Mouse (Mus musculus): ENCODE results near the gene 1810043G02Rik. TPM values are rescaled to one million over a fixed set of nuclear protein-coding genes. Genes with fewer than 3 reads are reported as not detected.
A peak's percentile ranks its signal among the peaks of the same experiment; 100 is the strongest.
"Not testable (repeated sequence)": the region's sequence is repeated elsewhere in the genome, so short reads cannot be mapped to it uniquely, and the experiment has no call there.

Gene 1810043G02Rik
- 1 to 10 TPM; 3.2 to 4.7 (median 3.4) TPM for total RNA-seq (2022)

DNA sequence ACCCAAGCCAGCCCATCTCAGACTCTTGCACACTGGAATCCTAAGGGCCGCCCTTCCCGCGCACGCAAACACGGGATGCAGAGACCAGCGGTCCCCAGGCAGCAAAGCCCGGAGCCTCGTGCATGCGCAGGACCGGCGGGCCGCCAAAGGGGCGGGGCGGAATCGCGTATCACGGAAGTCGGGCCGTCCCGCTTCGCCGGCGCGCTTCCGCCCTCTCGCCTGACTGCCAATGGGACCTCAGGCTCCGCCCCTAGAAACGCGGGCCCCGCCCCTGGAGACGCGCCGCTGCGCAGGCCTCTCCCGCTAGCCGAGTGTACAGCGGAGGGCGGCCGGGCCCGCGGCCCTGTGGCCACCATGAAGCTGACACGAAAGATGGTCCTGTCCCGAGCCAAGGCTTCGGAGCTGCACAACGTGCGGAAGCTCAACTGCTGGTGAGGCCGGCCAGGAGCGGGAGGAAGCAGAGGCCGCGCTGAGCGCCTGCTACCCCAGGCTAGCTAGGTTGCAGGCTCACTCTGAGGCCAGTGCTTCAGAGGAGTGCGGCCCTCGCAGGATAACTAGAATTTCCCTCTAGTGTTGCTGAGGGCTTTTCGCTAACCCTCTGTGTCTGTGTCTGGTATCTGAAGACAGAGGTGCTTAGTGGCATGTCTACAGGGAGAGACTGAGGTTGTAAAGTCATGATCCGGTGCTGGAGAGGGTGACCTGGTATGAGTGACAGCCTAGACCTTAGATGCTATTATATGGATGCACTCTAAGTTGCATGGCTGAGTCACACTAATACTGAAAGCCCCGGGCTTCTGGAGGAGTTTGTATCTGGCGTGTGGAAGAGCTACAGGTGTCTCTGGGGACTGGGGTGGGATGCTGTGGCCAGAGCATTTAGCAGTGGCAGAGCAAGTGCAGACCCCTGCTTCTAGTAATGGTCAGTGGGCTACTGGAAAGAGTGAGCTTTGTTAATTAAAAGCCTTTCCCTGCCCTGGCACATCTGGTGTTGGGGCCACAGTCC is at the start of gene 1810043G02Rik:
1810043G02Rik (plus strand) TSS at position 174 of the 1,000 bp plus-strand sequence.
- peak; percentile 99 to 100 for DNase-seq (ENCODE audit: low spot score in 2 of 2)

DNA sequence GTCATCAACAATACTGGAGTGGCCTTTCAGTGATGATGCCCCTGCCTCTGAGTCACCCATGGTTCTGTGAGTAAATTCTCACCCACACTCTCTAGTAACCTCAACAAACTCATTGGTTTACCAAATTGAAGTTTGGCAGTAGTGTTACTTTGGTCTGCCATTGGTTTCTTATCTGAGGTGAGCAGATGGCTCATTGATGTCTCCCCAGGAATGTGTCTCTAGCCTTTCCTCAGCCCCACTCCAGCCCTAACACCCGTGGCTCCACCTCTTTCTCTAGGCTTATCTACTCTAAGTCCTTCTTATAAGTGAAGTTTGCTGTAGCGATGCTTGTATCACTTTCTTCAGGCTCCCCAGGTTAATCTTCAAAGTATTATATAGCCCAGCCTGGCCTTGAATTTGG is 38.6 kb upstream of the 1810043G02Rik start:
- DNase-seq (ENCODE audit: low spot score in 2 of 2): no peak

DNA sequence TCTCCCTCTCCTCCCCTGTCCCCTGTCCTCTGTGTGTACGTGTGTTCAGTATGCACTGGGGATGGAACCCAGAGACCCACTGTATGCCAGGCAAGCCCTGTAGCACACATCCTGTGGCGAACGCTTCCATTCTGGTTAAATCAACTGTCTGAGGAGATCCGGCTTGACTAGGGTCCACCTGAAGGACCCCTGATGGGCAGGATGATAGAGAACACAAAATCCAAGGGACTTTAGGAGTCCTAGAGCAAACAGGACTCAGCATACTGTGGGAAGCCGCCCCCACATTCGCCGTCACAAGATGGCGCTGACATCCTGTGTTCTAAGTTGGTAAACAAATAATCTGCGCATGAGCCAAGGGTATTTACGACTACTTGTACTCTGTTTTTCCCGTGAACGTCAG is 27.9 kb upstream of the 1810043G02Rik start:
- DNase-seq (ENCODE audit: low spot score in 2 of 2): not testable (repeated sequence)

DNA sequence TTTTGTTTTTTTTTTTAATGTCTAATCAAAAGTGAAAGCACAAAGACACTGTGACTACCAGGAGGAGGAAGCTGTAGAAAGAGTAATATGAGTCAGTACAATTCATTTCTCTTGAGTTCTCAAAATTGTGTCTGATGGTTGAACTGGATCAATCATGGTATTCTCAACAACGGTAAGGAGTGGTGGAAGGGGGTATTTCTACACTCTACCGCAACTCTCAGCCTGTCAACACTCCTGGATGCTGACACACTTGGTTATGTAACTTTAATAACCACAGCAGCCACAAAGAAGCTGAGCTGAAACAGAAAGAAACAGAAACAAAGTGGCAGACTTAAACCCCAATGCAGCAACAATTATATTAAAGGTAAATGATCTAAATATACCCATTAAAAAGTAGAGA is 15.6 kb upstream of the 1810043G02Rik start:
- no peak for DNase-seq (ENCODE audit: low spot score in 2 of 2)

DNA sequence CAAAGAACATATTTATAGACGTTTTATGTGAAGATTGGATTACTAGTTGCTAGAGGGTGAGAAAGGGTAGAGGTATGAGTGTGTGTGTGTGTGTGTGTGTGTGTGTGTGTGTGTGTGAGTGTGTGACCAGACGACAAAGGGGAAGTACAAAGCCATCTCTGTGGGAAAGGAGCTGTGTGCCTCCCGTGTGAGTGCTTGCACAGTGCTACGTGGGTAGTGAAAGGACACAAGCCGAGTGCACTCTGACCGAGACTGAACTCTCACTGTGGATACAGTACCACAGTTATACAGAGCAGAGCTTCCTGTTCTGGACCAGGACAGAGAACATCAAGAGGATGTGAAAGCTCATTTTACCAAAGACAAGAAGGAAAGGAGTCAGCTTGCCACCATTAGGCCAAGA is 14.4 kb upstream of the 1810043G02Rik start:
- no peak for DNase-seq (ENCODE audit: low spot score in 2 of 2)

DNA sequence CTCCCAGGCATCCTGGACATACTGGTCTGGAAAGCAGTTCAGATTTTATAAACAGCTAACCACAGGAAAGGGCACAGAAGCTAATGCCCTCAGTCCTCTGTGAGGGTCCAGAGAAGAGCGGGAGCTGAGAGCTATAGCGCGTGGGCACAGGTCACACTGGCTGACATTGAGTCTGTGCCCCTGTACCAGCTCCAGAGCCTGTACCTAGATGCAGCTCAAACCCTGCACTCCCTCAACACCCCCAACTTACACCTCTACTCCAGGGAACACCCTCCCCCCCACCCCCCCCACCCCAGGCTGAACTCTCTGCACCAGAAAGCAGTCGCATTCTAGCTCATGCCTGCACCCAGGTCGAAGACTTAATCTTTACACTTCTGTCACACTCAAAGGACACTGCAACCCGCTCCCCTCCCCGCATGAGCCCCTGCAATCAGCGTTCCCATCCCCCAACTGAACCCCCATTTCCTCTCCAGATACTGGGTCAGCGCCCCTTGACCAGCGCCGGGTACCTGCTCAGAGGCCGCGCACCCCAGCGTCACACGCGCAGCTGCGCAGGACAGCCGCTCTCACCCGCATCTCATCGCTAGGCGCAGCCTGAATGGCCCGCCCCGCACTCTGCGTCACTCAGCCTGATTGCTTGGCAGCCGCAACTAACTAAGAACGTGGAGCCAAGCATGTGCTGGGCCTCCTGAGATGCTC is 8.9 kb upstream of the 1810043G02Rik start:
- no peak for DNase-seq (ENCODE audit: low spot score in 2 of 2)

DNA sequence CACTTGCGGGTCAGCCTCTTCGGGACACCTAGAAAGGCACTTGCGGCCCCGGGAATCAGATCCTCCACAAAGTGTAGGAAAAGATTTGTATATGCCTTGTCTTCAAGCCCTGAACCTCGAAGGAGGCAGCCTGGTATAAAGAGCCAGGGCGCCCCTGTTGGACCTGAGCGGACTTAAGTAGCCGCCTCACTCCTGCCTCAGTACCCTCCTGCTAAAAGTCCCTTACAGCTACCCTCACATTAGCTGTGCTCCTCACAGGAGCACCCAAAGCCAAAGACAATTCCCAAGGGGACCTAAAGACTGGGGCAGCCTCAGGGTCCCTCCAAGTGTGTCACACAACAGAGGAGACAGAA is 8.4 kb upstream of the 1810043G02Rik start:
- no peak for DNase-seq (ENCODE audit: low spot score in 2 of 2)

DNA sequence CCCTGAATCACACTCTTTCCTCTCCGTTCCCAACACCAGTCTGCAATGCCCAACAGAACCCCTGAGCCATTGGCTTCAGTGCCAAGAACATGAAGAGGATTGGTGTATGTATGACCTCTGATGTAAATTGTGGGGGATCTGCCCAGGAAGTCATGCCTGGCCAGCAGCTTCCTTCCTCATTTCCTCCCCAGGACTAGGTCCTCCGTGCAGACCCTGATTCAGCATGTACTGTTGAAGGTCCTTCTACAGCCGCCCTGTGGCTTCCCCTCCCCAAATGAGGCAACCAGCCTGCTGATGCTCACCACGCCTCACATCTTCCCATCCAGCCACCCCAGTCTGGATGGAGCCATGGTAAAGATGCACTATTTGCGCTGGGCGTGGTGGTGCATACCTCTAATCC is 7.8 kb upstream of the 1810043G02Rik start, which contains the start of gene Trpm2:
Trpm2 (minus strand) TSS at position 83 of the 400 bp plus-strand sequence.
- no peak for DNase-seq (ENCODE audit: low spot score in 2 of 2)

DNA sequence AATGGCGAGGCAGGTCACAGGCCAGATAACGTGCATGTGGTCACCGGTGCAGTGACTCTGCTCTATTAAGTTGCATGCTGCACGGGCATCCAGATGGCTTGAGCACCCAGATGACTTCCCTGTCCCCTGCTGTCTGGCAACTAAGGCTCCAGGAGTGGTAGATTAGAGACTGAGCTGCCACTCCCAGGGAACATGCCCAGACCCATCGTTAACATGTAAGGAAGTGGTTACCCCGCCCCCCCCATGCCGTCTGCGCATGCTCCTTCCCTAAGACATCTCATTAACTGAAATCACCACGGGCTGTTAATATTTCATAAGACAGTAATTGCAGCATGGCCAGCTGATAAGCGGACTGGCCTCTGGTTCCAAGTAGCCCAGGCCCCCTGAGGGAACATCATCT is 7.1 kb upstream of the 1810043G02Rik start:
- no peak for DNase-seq (ENCODE audit: low spot score in 2 of 2)

DNA sequence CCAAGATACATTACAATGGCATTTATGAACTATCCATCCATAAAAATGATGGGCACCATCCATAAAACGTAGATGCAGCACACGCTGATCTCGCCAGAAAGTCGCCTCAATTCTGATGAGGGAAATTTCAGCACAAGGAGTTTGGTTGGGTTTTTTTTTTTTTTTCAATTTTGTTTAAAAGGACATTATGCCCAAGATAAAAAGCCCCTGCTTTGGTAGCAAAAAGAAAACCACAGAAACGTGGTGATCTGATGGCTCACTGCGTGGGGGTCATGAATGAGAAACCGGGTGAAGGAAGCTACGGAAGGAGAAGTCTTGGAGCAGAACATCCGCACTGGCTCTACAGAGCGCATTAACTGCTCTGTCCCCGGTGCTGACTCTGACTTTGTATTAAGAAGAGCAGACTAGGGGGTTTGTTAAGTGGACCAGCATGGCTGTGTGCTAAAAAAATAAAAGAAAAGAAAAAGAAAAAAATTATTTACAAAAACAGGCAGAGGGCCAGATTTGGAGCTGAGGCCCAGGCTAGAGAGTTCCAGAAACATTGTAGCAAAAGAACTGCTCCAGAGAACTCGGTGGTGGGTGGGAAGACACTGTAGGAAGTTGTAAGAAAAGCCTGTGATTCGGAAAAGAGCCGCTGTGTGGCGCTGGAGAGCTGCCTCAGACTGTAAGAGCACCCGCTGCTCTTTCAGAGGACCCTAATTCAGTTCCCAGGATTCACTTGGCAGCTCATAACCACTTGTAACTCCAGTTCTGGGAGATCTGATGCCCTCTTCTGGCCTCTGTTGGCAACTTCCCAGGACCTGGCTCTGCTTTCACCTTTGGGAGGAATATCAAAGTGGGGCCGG is 6.4 kb upstream of the 1810043G02Rik start:
- no peak for DNase-seq (ENCODE audit: low spot score in 2 of 2)

DNA sequence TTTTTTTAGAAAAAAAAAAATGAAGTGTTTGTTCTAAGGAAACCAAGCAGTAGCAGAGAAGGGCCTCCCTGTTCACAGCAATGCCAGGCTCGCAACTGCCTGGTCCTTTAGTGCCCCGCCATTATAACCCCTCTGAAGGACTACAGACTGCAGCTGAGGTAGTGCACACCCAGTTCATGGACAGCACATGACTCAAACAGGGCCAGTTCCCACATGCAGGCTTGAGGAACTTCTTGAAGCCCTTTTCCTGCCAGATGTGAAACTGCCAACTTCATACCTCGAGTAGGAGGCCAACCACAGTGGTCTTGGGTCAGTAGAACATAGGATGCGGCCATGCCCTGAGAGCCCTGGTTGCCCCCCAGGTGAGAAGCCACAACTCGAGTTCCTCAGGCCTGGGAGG is 4.0 kb upstream of the 1810043G02Rik start:
- no peak for DNase-seq (ENCODE audit: low spot score in 2 of 2)

DNA sequence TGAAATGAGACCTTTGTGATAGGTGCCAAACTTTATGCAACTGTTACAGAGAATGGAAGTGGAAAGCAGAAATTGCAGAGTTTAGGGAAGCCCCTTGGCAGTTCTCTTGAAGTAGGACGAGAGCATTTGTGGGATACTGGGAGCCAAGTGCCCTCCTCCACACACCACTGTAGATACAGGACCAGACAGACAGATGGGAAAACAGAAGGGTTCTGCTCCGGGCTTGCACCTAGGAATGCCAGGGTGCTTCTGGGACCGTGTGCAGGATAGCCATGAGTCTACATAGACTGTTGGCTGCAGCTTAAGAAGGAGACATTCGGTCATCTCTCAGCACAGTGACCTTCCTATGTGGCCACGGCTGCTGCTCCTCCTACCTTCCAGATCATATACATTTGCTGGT is 3.5 kb upstream of the 1810043G02Rik start:
- no peak for DNase-seq (ENCODE audit: low spot score in 2 of 2)

DNA sequence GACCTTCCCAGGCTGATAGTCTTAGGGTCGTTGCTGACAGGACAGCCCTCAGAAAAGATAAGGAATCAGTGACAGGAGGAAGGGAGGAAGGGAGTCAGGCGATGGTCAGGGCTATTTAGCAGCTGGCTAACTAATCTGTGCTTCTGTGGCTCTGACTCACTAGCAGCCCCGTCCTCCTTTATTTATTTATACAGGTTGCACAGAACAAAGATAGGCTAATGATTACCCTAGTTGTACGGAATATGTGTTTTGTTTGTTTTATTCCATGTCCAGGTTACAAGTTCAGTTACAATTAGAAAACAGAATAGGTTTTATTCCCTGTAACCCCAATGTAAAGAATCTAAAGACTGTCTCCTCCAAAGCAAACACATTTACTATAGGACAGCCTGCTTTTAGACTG is 2.7 kb upstream of the 1810043G02Rik start:
- DNase-seq (ENCODE audit: low spot score in 2 of 2): no peak

DNA sequence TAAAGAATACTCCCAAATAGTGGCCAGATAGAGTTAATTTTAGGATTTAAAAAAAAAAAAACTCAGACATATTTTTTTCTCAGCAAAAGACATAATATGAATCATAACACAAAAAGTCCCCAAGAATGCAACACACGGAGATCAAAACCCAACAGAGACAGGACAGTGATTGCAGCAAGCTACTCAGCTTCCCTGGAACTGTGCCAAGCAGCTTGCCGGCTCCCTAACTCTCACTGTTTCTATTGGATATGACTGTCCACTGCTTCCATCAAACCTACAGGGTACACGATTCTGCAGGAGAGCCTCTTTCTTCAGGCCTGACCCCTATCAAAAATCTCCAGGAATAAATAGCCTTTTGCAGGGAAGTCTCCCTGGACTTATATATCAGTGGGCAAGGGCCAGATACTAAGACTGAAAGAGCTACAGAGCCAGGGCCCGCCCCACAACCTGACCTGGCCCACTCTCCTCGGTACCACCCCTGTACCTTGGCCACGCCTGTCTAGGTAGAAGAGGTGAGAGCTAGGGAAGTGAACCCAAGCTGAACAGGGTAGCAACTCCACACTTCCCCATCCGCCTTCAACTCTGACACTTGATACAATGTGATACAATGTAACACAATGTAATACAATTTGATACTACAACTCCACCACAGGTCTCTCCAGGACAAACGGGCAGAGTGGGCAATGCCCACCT is 1.7 kb upstream of the 1810043G02Rik start:
- no peak for DNase-seq (ENCODE audit: low spot score in 2 of 2)

DNA sequence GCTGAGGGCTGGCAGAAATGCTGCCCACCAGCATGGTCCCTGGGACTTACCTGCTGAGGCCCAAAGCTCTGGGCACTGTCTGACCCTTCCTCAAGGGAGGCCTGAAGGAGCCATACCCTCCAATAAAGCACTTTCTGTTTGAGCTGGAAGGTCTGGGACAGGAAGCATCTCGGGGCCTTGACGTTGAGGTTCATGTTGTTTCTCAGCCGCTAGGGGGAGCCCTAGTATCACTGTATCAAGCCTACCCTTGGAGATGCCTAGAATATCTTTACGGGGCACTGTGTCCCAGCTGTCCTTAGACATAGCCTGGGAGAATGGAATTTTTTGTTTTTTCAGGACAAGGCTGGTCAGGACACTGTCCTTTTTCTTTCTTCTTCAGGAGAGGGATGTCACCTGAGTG is 6.3 kb downstream of the 1810043G02Rik start:
- DNase-seq (ENCODE audit: low spot score in 2 of 2): peak in 1 of 2 experiments; percentile 28

DNA sequence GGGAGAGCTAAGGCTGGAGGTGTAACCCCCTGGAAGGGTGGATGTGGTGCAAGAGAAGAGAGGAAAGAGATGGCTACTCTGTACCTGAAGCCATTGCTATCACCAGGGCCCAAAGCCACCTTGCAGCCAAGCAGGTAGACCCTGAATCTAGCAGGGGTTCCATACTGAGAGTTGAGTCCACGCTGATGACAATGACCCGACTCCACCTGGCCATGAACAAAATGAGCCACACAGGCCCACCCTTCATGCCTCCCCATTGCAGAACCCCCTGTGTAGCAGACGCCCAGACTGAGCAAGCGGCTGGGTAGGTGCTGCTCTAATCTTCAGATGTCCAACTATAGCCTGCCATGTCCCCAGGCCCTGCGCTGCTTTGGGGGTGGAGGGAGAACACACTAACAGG is 7.5 kb downstream of the 1810043G02Rik start:
- DNase-seq (ENCODE audit: low spot score in 2 of 2): no peak

DNA sequence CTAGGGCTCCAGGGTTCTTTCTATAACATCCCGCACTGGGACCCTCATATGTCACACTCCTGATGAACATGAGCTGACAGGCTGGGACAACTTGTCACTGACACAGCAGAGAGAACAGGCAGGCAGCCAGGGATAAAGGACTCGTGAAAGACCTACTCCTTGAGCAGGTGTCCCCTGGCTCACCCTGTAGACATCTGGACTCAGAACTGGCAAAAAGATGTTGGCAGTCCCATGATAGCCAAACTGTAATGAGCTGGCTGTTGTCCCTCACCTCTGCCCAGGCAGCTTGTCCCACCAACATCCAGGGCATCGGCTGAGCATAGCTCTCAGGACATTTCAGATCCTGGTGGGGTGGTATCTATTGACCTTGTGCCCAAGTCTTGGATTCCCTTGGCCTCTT is 17.3 kb downstream of the 1810043G02Rik start:
- DNase-seq (ENCODE audit: low spot score in 2 of 2): no peak

DNA sequence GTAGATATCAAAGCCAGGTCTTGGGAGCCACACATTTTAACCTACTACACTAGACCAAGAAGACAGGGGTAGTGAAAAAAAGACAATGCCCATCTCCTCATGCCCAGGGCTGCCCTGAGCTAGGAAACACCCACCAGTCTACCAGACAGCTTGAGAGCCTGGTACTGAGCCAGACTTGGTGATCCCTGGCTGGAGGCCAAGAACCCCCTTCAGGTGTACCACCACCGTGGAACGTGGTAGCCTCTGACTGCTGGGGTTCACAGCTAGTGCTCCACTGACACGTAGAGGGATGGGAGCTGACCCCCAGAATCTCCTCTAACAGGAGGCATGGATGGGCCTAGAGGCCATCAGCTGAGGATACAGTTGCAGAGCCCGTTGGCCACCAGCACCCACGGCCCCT is 21.9 kb downstream of the 1810043G02Rik start:
- no peak for DNase-seq (ENCODE audit: low spot score in 2 of 2)

DNA sequence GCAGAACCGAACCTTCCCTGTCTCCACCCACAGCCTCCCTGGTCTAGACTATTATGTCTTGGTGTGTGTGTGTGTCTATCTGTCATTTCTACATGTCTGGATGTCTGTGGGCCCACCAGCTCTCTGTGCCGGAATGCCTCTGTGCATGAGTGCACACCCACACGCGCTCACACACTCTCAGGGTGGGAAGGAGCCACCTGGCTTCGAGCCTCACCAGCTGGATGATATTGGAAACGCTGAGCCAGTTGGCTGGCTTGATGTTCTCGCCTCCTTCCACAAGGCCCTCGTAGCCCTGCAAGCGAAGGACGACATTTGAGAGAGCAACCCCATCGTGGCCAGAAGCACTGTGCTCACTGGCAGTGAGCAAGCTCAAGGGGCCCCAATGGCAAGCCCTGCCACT is 23.5 kb downstream of the 1810043G02Rik start:
- peak; percentile 30 to 45 for DNase-seq (ENCODE audit: low spot score in 2 of 2)

DNA sequence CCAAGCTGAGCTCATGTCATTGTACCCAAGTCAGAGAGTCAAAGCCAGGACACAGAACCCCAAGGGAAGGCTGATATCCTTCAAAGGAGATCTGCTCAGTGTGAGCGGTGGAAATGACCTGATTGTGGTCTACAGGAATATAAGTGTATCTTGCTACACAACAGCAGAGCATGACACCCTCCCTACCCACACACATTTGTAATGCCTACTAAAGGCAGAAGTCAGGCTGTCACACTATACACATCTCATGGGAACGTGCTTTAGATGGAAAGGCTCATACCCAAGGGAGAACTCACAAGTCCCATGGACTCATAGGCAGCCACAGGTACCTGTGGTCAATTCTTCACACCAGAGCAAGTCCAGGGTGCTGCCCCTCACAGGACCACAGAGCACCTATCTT is 24.0 kb downstream of the 1810043G02Rik start:
- DNase-seq (ENCODE audit: low spot score in 2 of 2): no peak

Measured in gastrocnemius, adult 8-10 months (tissue).